Mouse (Mus musculus): ENCODE measurements at regions not wholly inside any gene's neighbourhood (a gene's known extent, or its start where the extent isn't known, plus 50 kb on each side); places are given as distances from the start of the nearest gene placed in this dataset.

- Histone ChIP-seq H3K27me3 (ENCODE audit: control insufficient read depth, insufficient read depth, low read depth, low read length) (peaks cover 3% of the 10 kb centered on the region; the same call in 1 of the 2 replicates), H3K36me3 (ENCODE audit: control insufficient read depth, insufficient read depth, low read length) (no peaks in the 10 kb centered on the region), H3K9ac (ENCODE audit: low read depth, low read length) (no peak overlapping the region), H3K4me1 (ENCODE audit: control insufficient read depth, insufficient read depth, low read length) (peaks cover 10% of the 10 kb centered on the region), H3K4me3 (ENCODE audit: low read depth, low read length) (no peak overlapping the region), H3K9me3 (replicated peaks; ENCODE audit: control insufficient read depth, low read length, poor library complexity, severe bottlenecking) (no peaks in the 10 kb centered on the region), H3K27ac (ENCODE audit: low read length) (no peak overlapping the region), H3K4me2 (ENCODE audit: low read length) (no peak overlapping the region)
- 57% methylated on average over 9 of the region's 9 CpGs for WGBS
- no peak for ATAC-seq
Measured at GRCm38 (mm10) chr8:91976900-91977585, 175.2 kb upstream of the Irx3 start.

- H3K4me3 ChIP-seq (ENCODE audit: low read depth, low read length), result no peak overlapping the region
- H3K9ac ChIP-seq (ENCODE audit: low read depth, low read length), result no peak overlapping the region
- no peak overlapping the region for H3K27ac ChIP-seq (ENCODE audit: low read length)
- H3K4me1 ChIP-seq (ENCODE audit: control insufficient read depth, insufficient read depth, low read length), result peaks cover 10% of the 10 kb centered on the region
- no peak for ATAC-seq
- no peak overlapping the region for H3K4me2 ChIP-seq (ENCODE audit: low read length)
- H3K9me3 ChIP-seq (replicated peaks; ENCODE audit: control insufficient read depth, low read length, poor library complexity, severe bottlenecking), result no peaks in the 10 kb centered on the region
- WGBS, result 81% methylated on average over 2 of the region's 2 CpGs
- no peaks in the 10 kb centered on the region for H3K36me3 ChIP-seq (ENCODE audit: control insufficient read depth, insufficient read depth, low read length)
- H3K27me3 ChIP-seq (ENCODE audit: control insufficient read depth, insufficient read depth, low read depth, low read length), result peaks cover 3% of the 10 kb centered on the region; the same call in 1 of the 2 replicates
Measured at GRCm38 (mm10) chr8:91975460-91975859, 173.6 kb upstream of the Irx3 start.

- peaks cover 10% of the 10 kb centered on the region for H3K4me1 ChIP-seq (ENCODE audit: control insufficient read depth, insufficient read depth, low read length)
- H3K9me3 ChIP-seq (replicated peaks; ENCODE audit: control insufficient read depth, low read length, poor library complexity, severe bottlenecking), result no peaks in the 10 kb centered on the region
- peak overlapping the region; percentile 30; the same call in 1 of the 2 replicates for H3K27ac ChIP-seq (ENCODE audit: low read length)
- no peak overlapping the region for H3K4me3 ChIP-seq (ENCODE audit: low read depth, low read length)
- H3K27me3 ChIP-seq (ENCODE audit: control insufficient read depth, insufficient read depth, low read depth, low read length), result peaks cover 3% of the 10 kb centered on the region; the same call in 1 of the 2 replicates
- no peaks in the 10 kb centered on the region for H3K36me3 ChIP-seq (ENCODE audit: control insufficient read depth, insufficient read depth, low read length)
- H3K4me2 ChIP-seq (ENCODE audit: low read length), result no peak overlapping the region
- peak; percentile 60; the same call in 1 of the 2 replicates for ATAC-seq
- no peak overlapping the region for H3K9ac ChIP-seq (ENCODE audit: low read depth, low read length)
- 37% methylated on average over 3 of the region's 3 CpGs for WGBS
Measured at GRCm38 (mm10) chr8:91974636-91975035, 172.8 kb upstream of the Irx3 start.

GRCm38 (mm10) chr8:91973951-91974439 lies 172.1 kb upstream of the Irx3 start:
- no peak overlapping the region for H3K4me3 ChIP-seq (ENCODE audit: low read depth, low read length)
- peaks cover 10% of the 10 kb centered on the region for H3K4me1 ChIP-seq (ENCODE audit: control insufficient read depth, insufficient read depth, low read length)
- H3K9ac ChIP-seq (ENCODE audit: low read depth, low read length), result no peak overlapping the region
- ATAC-seq, result peak; percentile 63; the same call in 1 of the 2 replicates
- H3K9me3 ChIP-seq (replicated peaks; ENCODE audit: control insufficient read depth, low read length, poor library complexity, severe bottlenecking), result no peaks in the 10 kb centered on the region
- H3K4me2 ChIP-seq (ENCODE audit: low read length), result no peak overlapping the region
- H3K27ac ChIP-seq (ENCODE audit: low read length), result no peak overlapping the region
- peaks cover 3% of the 10 kb centered on the region; the same call in 1 of the 2 replicates for H3K27me3 ChIP-seq (ENCODE audit: control insufficient read depth, insufficient read depth, low read depth, low read length)
- WGBS, result 35% methylated on average over 18 of the region's 18 CpGs
- no peaks in the 10 kb centered on the region for H3K36me3 ChIP-seq (ENCODE audit: control insufficient read depth, insufficient read depth, low read length)

- H3K36me3 ChIP-seq (ENCODE audit: control insufficient read depth, insufficient read depth, low read length), result no peaks in the 10 kb centered on the region
- H3K9me3 ChIP-seq (replicated peaks; ENCODE audit: control insufficient read depth, low read length, poor library complexity, severe bottlenecking), result no peaks in the 10 kb centered on the region
- H3K27ac ChIP-seq (ENCODE audit: low read length), result no peak overlapping the region
- H3K4me2 ChIP-seq (ENCODE audit: low read length), result no peak overlapping the region
- WGBS, result 61% methylated on average over 16 of the region's 16 CpGs
- H3K9ac ChIP-seq (ENCODE audit: low read depth, low read length), result no peak overlapping the region
- H3K27me3 ChIP-seq (ENCODE audit: control insufficient read depth, insufficient read depth, low read depth, low read length), result no peaks in the 10 kb centered on the region
- peaks cover 3% of the 10 kb centered on the region; the same call in 1 of the 2 replicates for H3K4me1 ChIP-seq (ENCODE audit: control insufficient read depth, insufficient read depth, low read length)
- no peak for ATAC-seq
- no peak overlapping the region for H3K4me3 ChIP-seq (ENCODE audit: low read depth, low read length)
Measured at GRCm38 (mm10) chr8:91967407-91967806, 165.5 kb upstream of the Irx3 start.

DNA sequence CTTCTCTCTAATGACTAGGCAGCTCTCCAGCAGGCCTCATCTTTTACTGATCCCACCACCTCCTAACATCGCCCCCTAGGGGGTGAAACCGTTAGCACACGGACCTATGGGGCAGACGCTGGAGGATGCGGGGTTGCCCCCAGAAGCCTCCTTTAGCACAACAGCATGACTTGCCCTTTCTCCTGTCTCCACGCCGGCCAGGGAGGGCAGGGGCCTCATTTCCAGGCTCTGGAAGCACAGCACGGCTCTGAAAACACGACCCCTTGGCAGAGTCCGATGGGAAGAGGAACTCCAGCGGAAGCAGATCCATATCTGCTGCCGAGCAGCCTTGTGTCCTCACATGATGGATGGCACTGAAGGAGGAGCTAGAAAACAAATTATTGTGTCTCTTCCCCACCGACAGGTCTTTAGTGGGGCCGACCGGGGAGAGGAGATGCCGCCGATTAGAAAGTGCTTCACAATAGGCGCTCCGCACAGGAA lies 165.1 kb upstream of the Irx3 start:
- H3K27me3 ChIP-seq (ENCODE audit: control insufficient read depth, insufficient read depth, low read depth, low read length), result no peaks in the 10 kb centered on the region
- H3K36me3 ChIP-seq (ENCODE audit: control insufficient read depth, insufficient read depth, low read length), result no peaks in the 10 kb centered on the region
- WGBS, result 60% methylated on average over 19 of the region's 19 CpGs
- H3K4me2 ChIP-seq (ENCODE audit: low read length), result no peak overlapping the region
- no peak overlapping the region for H3K27ac ChIP-seq (ENCODE audit: low read length)
- no peaks in the 10 kb centered on the region for H3K9me3 ChIP-seq (replicated peaks; ENCODE audit: control insufficient read depth, low read length, poor library complexity, severe bottlenecking)
- H3K4me3 ChIP-seq (ENCODE audit: low read depth, low read length), result no peak overlapping the region
- no peak overlapping the region for H3K9ac ChIP-seq (ENCODE audit: low read depth, low read length)
- no peak for ATAC-seq
- peaks cover 3% of the 10 kb centered on the region; the same call in 1 of the 2 replicates for H3K4me1 ChIP-seq (ENCODE audit: control insufficient read depth, insufficient read depth, low read length)

GRCm38 (mm10) chr8:91961696-91962095 lies 159.8 kb upstream of the Irx3 start:
- no peaks in the 10 kb centered on the region for H3K27me3 ChIP-seq (ENCODE audit: control insufficient read depth, insufficient read depth, low read depth, low read length)
- H3K9ac ChIP-seq (ENCODE audit: low read depth, low read length), result no peak overlapping the region
- no peak overlapping the region for H3K27ac ChIP-seq (ENCODE audit: low read length)
- no peaks in the 10 kb centered on the region for H3K36me3 ChIP-seq (ENCODE audit: control insufficient read depth, insufficient read depth, low read length)
- WGBS, result 81% methylated on average over 5 of the region's 5 CpGs
- no peak for ATAC-seq
- H3K4me1 ChIP-seq (ENCODE audit: control insufficient read depth, insufficient read depth, low read length), result no peaks in the 10 kb centered on the region
- no peak overlapping the region for H3K4me3 ChIP-seq (ENCODE audit: low read depth, low read length)
- no peak overlapping the region for H3K4me2 ChIP-seq (ENCODE audit: low read length)
- no peaks in the 10 kb centered on the region for H3K9me3 ChIP-seq (replicated peaks; ENCODE audit: control insufficient read depth, low read length, poor library complexity, severe bottlenecking)

GRCm38 (mm10) chr8:91955170-91955569 lies 153.3 kb upstream of the Irx3 start:
- H3K27me3 ChIP-seq (ENCODE audit: control insufficient read depth, insufficient read depth, low read depth, low read length), result no peaks in the 10 kb centered on the region
- no peaks in the 10 kb centered on the region for H3K36me3 ChIP-seq (ENCODE audit: control insufficient read depth, insufficient read depth, low read length)
- H3K9ac ChIP-seq (ENCODE audit: low read depth, low read length), result no peak overlapping the region
- no peak for ATAC-seq
- H3K27ac ChIP-seq (ENCODE audit: low read length), result no peak overlapping the region
- H3K9me3 ChIP-seq (replicated peaks; ENCODE audit: control insufficient read depth, low read length, poor library complexity, severe bottlenecking), result no peaks in the 10 kb centered on the region
- H3K4me3 ChIP-seq (ENCODE audit: low read depth, low read length), result no peak overlapping the region
- no peak overlapping the region for H3K4me2 ChIP-seq (ENCODE audit: low read length)
- 82% methylated on average over 6 of the region's 6 CpGs for WGBS
- no peaks in the 10 kb centered on the region for H3K4me1 ChIP-seq (ENCODE audit: control insufficient read depth, insufficient read depth, low read length)

GRCm38 (mm10) chr8:91952981-91953380 lies 151.1 kb upstream of the Irx3 start:
- Histone ChIP-seq H3K4me3 (ENCODE audit: low read depth, low read length) (no peak overlapping the region), H3K27me3 (ENCODE audit: control insufficient read depth, insufficient read depth, low read depth, low read length) (no peaks in the 10 kb centered on the region), H3K9me3 (replicated peaks; ENCODE audit: control insufficient read depth, low read length, poor library complexity, severe bottlenecking) (no peaks in the 10 kb centered on the region), H3K9ac (ENCODE audit: low read depth, low read length) (no peak overlapping the region), H3K36me3 (ENCODE audit: control insufficient read depth, insufficient read depth, low read length) (no peaks in the 10 kb centered on the region), H3K4me2 (ENCODE audit: low read length) (no peak overlapping the region), H3K4me1 (ENCODE audit: control insufficient read depth, insufficient read depth, low read length) (no peaks in the 10 kb centered on the region), H3K27ac (ENCODE audit: low read length) (no peak overlapping the region)
- WGBS, result 86% methylated on average over 4 of the region's 4 CpGs
- ATAC-seq, result no peak

Data from midbrain, embryonic 16.5 days (tissue).